Mouse (Mus musculus) embryo, embryonic 10.5 days (tissue): ENCODE results near the gene Lrp5.

ENCODE experiments used
- DNase-seq: peaks from one replicate; pipeline ENCODE4 v3.0.0-alpha.2; 2015; ENCODE audit warnings: low spot score

Gene Lrp5

GRCm38 (mm10) chr19:3612534-3613273 is 73.7 kb downstream of the Lrp5 start:
- DNase-seq, result no peak

DNA sequence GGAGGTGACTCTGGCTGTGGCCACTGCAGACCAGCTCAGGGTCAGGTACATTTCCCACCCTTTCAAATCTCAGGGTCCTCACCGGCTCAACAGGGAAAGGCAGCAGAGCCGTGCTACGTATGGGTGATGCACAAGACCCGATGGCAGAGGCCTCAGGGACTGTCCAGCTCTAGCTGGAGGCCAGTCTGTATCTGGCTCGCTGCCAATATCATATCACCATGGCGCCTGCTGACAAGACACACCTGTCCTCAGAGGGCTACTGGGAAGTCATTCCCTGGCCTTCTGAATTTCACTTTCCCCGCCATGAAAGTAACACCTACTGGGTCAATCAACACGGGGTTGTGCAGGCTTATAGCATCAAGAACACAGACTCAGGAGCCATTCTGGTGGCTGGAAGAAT is 74.6 kb downstream of the Lrp5 start:
- DNase-seq, result no peak

DNA sequence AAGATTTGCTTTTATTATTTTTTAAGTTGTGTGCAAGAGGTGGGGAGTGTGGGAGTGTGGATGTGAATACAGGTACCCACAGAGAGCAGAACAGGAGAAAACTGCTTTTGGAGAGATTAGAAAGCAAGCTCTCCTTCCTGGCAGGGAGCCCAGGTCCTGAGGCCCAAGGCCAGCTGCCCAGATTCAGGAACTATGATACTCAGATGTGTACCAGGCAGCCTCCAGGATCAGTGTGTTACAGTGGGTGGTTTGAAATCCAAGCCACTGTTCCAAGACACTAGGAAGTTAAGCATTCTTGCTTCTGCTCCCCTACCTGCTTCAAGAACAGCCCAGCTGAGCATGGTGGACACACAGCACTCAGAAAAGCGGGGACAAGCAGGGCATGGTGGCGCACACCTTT is 75.5 kb downstream of the Lrp5 start:
- DNase-seq, result no peak

DNA sequence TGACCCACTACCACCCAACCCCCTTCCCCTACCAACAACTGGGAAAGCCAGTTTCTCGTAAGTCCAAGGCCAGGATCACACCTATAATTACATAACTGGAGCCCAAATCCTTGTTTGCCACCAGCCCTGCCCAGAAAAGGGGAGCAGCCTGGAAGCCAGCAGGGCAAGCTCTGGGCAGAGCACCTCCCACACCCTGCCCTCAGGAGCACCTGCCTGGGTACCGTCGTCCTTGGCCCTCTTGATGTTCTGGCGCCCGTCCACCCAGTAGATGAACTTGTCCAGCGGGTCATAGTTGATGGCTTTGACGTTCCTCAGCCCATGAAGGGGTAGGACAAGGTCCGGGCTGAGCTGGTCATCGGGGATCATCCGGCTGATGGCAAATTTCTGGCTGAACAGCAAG is 76.5 kb downstream of the Lrp5 start:
- no peak for DNase-seq

GRCm38 (mm10) chr19:3594316-3594715 is 92.0 kb downstream of the Lrp5 start:
- DNase-seq, result no peak

DNA sequence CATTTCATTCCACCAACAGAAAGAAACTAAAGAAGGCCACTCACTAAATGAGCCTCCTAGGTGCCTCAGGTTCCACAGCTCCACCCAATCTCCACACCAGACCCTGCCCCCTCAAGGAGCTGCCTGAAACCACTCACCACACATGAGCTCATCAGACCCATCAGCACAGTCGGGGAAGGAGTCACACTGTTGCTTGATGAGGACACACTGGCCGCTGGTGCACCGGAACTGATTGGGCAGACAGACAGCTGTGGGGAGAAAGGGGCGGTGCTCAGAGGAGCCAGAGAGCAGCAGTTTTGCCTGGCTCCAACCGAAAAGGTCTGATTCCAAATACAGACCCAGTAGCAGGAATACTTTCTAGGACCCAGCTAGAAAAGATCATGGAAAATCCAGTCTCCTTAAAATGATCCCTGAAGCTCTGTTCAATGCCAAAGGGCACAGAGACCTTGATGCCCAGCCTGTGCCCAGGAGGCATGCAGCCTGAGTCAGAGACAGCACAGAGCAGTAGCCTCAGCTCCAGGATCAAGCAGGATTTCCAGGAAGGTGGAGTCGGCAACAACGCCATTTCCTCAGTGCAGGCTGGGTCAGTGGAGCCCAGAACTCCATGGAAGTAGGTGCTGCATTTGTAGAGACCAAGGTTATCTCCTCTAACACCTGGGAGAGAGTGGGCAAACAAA is 92.8 kb downstream of the Lrp5 start:
- no peak for DNase-seq

DNA sequence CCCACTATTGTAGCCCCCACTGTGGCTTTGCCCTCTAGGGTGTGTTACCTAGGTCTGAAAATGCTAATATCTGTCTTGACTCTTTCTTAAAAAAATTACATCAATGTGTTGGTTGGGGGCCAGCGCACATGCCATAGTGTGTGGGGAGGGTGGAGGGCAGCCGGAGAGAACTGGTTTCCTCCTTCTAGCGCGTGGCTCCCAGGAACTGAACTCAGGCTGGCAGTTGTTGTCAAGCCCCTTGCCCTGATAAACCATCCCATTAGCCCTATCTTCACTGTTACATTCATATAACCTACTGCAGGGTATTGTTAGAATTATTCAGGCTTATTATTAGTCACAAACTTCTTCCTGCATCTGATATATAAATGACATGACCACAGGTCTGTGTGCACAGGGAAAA is 96.4 kb downstream of the Lrp5 start:
- DNase-seq, result no peak

- DNase-seq, result no peak
Observed at GRCm38 (mm10) chr19:3589547-3589946, 96.8 kb downstream of the Lrp5 start.

- DNase-seq, result peak; percentile 32
Observed at GRCm38 (mm10) chr19:3587729-3588128, 98.6 kb downstream of the Lrp5 start.

GRCm38 (mm10) chr19:3586540-3586939 is 99.8 kb downstream of the Lrp5 start:
- DNase-seq, result peak; percentile 66

DNA sequence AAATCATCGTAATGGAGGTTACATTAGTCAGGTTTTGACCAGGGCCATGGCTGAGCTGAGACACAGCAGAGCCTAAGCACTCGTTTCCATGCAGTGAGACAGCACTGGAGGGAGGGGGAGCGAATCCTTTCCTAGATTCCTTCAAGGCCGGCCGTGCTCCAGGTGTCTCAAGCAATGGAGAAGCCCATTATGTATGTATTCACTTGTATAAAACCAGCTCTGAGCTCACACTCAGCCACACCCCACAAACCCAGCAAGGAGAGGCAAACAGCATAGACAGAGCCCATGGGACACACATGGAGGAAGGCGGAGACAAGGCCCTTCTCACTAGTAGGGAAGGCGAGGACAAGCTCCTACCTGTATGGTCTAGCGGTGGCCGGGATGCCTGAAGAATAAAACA is 100.3 kb downstream of the Lrp5 start:
- no peak for DNase-seq

GRCm38 (mm10) chr19:3581326-3581725 is 105.0 kb downstream of the Lrp5 start:
- DNase-seq, result peak; percentile 70

- DNase-seq, result no peak
Observed at GRCm38 (mm10) chr19:3577911-3578290, 108.5 kb downstream of the Lrp5 start.

DNA sequence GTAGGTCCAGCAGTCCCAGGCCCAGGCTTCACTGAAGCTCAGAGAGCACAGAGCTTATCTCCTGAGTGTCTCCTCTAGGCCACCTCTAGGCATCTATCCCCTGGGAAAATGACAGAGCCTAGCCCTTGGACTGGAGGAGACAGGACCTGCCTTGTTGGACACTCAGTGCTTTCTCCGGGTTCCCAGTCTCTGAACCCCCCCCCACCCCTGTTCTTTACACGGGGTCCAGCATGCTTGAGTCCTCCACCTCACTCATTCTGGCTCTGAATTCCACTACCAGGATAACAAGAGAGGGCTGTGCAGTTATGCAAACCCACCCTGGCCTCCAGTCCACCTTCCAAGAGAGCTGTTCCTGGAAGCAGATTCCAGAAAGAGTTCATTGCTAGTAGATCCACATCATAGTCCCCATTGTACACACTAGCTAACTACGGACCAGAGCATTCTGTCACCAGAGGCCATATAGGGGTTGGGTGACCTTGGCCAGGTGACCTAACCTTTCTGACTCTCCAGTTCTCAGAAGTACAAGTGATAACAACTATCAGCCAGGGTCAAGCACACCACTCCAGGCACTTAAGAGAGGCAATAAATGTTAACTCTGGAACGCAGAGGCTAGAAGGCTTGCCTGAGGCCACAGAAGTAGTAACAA is 109.0 kb downstream of the Lrp5 start:
- no peak for DNase-seq

GRCm38 (mm10) chr19:3576451-3577264 is 109.7 kb downstream of the Lrp5 start:
- DNase-seq, result no peak

DNA sequence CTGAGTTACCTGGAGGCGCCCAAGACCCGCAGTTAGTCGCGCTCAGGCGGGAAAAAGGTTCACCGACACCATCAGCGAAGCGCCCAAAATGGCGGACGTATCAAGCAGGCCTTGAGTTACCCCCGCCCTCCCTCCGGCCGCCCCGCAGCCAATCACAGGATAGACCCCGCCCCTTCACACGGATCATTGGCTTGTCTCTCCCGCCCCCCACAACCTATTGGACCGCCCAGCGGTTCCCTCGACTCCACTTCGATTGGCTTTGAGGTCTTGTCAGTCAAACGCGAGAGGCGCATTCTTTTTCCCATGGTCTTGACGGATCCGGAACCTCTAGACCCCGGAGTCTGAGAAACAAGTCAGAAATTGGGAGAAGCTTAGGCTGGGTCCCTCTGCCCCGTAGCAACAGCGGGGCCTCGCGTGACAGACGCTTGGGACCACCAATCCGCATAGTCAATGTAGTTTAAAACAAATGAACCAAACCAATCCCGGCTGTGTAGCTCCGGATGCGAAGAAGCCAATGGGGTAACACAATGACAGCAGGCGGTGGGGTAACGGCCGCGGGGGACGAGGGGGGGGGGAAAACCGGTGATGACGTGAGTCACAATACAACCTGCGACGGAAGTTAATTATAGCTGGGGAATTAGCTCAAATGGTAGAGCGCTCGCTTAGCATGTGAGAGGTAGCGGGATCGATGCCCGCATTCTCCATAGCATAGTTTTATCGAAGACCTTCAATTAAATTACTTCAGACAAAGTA is 110.6 kb downstream of the Lrp5 start, which contains the start of gene Ppp6r3:
Ppp6r3 (minus strand) TSS at position 118 of the 753 bp plus-strand sequence.
- peak; percentile 100 for DNase-seq

- DNase-seq, result no peak
Observed at GRCm38 (mm10) chr19:3575276-3575631, 111.1 kb downstream of the Lrp5 start.

DNA sequence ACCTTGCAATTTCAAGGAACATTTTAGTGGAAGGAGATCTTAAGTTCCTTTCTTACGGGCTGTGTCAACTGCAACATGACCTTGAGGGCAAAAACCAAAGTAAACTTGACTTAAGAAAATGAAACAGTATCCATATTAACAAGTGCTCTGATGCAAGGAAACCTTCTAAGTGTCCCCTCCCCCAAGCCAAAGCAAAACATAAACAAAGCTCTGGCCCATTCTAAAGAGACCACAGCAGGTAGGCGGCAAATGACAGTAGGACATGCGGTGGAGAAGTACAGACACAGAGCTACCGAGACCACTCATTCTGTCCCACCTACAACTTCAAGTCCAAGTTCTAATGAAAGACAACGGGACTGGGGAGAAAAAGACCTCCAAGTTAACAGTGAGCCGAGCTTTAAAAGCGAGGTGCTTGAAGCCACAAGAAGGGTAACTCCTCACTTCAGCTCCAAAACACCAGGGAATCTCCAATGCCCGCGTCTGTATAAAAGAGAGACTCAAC is 111.7 kb downstream of the Lrp5 start:
- peak; percentile 42 for DNase-seq

GRCm38 (mm10) chr19:3564309-3564708 is 122.1 kb downstream of the Lrp5 start:
- DNase-seq, result no peak

DNA sequence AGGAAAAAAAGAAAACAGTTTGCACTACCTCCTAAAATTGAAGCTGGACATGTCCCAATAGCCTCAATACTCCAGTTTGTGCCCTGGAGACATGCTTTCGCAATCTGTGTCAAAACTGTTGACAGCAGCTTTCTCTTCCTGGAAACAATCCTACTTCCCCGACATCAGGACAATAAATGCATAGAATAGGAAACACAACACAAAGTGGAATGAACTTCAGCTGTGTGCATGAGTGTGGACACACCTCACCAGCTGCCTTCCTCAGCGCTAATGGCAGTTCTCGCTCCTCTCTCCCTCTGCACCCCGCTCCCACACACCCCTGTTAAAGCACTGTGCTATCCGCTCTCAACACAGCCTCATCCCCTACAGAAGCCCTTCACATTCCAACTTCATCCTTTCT is 123.6 kb downstream of the Lrp5 start:
- DNase-seq, result no peak

GRCm38 (mm10) chr19:3562298-3562697 is 124.1 kb downstream of the Lrp5 start:
- DNase-seq, result no peak
